Mouse (Mus musculus) hematopoietic stem cell, adult 5-6 weeks (primary cell): Measurements from ENCODE around the gene Ptx4. TPM values are rescaled to one million over a fixed set of nuclear protein-coding genes. Genes with fewer than 3 reads are reported as not detected.
A peak's percentile ranks its signal among the peaks of the same experiment; 100 is the strongest.
"Not testable (repeated sequence)": the region's sequence is repeated elsewhere in the genome, so short reads cannot be mapped to it uniquely, and the experiment has no call there.

Experiments
- ATAC-seq, 2 experiments: fragments of 125-278 bp in 1 of 2; replicated peaks in 1 of 2; 2 replicates each; pipeline ENCODE4 v1.8.0; 2016 to 2017; ENCODE audit warnings: inconsistent platforms in 2 of 2, mild to moderate bottlenecking in 2 of 2, moderate number of reproducible peaks in 2 of 2, low read depth in 1 of 2, moderate TSS enrichment in 1 of 2; ENCODE audit not compliant: low FRiP score in 2 of 2, poor library complexity in 2 of 2, severe bottlenecking in 2 of 2, insufficient read depth in 1 of 2, low TSS enrichment in 1 of 2
- total RNA-seq: library from RNA; stranded (forward); fragments of 172-1452, 232-1000 nt; gene quantifications from 2 replicates; pipeline ENCODE4 v1.2.3, GENCODE M21; 2017

Gene Ptx4
- total RNA-seq, 1 experiment from 2014 or later = 0.40 TPM

DNA sequence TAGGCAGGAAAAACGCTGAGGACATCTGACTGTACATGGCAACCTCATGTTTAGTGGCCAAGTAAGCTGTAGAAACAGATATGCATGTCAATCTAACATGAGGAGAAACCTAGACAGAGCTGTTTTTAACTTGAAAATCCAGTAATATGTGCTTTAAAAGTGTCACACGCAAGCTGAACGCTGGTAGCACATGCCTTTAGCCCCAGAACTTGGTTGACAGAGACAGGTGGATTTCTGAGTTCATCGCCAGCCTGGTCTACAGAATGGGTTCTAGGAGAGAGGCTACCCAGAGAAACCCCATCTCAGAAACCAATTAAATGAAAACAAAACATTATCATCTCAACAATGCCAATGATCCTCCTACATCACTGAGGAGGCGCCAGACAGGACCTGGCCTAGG lies 9.3 kb upstream of the Ptx4 start:
- ATAC-seq = no peak

DNA sequence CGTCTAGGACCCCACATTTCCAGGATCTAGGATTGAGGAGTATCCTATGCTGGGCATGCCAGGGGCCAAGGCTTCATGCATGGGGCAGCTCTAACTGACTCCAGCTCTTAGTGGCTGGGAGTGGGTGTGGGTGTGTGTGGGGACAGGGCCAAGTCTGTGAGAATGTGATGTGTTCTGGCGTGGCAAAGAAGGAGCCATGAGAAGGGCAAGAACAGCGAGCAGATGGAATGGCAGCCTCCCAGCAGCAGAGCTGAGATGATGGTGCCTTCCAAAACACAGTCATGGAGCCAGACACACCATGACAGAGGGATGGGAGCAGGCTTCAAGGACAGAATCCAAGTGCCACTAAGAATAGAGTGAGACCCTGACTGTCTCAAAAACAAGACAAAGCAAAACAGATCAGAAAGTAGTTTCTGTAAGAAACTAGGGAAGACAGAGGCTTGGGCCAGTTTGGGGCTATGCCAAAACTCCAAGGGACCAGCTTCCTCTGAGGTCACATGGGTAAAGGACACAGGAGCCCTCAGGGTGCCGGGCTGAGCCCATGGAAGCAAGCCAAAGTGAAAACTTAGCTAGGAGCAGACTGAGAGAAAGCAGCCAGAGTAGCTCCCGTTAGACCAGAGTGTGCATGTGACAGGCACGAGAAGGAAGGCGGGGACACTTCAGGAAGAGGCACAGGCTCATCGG lies 8.7 kb upstream of the Ptx4 start:
- ATAC-seq = no peak

DNA sequence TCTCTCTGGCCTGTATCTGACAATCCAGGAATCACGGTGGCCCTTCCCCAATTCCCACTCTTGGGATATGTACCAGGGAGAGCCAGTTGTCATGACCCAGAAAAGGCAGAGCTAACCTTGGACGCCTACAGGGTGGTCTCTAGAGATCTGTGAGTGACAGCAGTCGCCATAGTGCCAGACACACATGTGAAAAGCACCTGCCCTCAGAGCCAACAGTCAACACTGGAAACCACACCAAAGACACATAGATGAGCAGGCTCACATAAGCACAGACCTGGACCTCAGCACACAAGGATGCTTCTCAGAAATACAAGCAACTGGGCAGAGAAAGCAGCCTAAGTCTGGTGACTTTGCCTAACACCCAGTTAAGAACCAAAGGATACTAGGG lies 8.1 kb upstream of the Ptx4 start:
- no peak for ATAC-seq

DNA sequence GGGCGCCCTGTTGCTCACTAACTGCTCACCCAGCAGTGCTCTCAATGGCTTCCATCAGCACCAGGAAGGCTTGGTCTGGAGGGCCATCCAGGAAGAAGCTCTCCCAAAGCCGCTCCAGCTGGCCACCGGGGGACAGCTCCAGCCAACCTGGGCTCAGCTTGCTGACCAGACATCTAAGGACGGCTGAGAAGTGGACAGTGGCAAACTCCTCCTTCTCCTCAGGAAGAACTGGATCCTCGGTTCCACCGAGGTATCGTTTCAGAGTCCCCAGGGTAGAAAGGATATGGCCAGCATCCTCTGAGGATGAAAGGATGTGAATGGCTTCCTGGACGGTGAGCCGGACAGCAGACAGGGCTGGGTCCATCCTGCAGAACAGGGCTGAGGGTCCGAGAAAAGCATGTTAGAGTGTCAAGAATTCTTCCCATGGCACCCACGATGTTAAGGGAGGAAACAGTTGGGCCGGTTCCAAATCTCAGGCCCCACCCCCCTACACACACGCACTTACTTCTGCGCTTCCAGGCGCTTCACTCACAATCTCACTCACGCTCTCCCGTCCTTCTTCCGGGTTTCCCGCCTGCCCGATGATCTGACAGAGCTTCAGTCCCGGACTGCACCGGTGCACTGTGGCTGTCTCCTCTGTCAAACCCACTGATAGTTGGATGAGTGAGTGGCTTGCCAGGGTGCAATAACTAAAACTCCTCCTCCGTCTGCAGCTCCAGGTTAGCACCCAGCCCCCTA lies 5.5 kb upstream of the Ptx4 start:
- peak; percentile 19 to 37 for ATAC-seq

DNA sequence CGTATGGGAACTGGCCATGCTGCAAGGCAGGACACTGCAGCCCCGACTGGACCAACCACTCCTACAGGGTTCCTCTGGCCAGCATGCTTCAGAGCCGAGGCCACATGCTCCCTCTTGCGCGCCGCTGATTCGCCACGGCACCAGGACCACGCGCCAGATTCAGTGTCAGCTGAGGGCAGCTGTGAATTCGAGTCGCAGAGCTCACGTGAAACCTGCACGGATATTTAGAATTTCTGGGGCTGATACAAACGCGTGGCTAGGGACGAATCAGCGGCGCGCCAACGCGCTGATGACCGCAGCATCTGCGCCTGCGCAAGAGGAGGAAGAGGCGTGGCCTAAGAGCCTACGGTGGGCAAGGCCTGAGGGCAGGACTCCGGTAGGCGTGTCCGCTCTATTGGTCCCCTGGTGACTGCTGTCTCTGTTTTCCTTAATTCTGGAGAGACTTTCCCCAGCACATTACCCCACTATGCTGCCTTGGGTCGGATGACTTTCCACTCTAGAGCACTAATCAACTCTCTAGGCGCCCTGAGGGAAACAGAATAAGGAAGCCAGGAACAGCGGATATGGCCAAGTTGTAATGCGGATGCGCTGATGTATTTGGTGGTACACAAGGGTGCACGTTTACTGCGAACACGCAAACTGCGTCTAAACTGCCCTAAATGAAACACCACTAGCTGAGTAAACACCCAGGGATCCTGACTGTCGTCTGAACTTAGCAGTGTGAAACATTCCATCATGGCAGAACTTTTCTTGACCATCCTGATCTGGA lies 4.7 kb upstream of the Ptx4 start, which contains the start of gene Telo2:
Telo2 (minus strand) TSS at position 304 of the 769 bp plus-strand sequence.
- ATAC-seq = peak; percentile 89 to 92

DNA sequence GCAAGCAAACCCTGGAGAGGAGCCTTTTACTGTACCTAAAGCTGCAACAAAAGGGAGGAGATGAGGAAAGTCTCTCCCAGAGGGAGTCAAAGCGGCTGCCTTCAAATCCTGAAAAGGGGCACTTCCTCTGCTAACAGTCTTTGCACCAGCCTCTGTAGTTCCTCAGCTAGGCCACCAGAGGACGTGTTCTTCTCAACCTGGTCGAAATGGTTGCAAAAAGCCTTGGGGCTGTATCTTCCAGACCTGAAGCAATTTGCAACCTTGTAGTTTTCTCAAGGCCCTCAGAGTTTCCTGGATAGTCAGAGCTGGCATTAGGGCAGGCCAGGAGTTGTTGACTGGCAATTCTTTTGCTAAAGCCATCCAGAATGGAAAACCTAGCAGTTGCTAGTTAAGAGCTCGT lies 3.3 kb upstream of the Ptx4 start:
- ATAC-seq = no peak

DNA sequence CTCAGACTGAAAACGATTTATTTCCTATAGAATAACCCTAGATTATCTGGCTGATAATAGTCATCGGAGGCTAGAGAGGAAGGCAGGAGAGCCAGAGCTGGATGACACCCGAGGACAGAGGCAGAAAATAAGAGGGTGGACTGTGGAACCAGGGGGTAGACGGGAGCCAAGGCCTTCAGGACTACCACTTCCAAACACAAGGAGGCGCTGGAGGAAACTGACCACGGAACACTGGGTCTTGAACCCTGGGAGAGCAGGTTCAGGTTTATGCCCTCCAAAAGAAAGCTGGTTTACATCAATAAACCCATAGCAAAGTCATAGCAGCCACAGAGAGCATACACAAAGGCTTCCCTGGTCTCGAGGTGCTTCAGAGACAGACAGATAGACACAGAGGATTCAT lies 3.4 kb downstream of the Ptx4 start:
- no peak for ATAC-seq

DNA sequence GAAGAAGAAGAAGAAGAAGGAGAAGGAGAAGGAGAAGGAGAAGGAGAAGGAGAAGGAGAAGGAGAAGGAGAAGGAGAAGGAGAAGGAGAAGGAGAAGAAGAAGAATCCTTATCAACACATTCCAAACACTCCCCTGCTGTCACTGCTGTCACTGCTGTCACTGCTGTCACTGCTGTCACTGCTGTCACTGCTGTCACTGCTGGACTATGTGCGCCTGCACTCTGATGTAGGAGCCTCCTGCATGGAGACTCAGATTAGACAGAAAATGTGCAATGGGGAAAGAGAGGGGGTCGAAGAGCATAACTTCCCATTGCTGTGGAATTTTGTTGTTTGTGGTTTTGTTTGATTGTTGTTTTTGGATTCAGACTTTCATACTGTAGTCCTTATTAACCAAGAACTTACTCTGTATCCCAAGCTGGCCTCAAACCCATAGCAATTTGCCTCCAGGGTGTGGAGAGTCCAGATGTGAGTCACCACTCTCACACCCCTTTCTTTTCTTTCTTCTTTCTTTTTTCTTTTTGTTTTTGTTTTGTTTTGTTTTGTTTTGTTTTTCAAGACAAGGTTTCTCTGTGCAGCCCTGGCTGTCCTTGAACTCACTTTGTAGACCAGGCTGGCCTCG lies 5.0 kb downstream of the Ptx4 start:
- ATAC-seq = not testable (repeated sequence)

DNA sequence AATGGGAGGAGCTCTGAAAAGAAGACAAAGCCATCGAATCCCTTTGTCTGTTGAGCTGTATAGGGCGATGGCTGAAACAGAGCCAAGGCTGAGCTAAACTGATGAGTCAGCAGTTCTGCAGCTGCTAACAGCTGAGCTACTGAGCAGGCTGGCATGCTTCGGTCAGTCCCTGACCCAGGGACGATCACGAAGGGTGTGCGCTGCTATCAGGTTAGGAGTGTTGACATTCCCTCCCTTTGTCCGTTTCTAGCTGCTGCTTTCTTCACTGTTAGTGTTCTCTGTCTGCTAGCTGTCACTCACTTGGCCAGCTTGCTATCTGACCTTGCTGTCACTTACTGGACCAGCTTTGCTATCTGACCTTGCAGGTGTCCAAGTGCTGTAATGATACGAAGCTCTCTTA lies 6.5 kb downstream of the Ptx4 start:
- peak; percentile 21 to 27; a peak in 2 of 4 replicates for ATAC-seq

DNA sequence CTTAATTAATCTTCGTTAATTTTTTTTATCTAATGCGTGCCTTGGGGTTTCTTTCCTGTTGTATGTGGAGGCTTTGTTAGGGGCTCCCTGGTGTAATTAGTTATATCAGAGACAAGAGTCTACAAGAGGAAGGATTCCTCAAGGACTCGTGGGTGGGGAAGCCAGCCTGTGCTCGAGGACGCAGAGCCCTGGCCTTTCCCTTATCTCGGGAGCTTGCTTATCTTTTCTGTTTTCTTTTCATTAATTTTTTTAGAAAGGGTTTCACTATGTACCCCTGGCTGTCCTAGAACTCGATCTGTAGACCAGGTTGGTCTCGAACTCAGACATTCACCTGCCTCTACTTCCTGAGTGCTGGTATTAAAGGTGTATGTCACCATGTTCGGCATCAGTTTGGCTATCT lies 7.1 kb downstream of the Ptx4 start:
- ATAC-seq = no peak

DNA sequence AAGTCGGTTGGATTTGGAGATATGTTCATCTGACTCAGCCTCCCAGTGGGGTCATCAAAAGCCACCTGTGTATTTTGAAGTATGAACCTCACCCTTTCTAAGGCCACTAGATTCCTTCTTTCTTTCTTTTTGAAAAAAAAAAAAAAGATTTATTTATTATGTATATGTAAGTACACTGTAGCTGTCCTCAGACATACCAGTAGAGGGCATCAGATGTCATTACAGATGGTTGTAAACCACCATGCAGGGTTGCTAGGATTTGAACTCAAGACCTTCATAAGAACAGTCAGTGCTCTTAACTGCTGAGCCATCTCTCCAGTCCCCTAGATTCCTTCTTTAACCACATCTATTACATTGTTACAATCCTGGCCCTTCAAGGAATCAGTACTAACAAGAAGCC lies 9.5 kb downstream of the Ptx4 start:
- no peak for ATAC-seq

DNA sequence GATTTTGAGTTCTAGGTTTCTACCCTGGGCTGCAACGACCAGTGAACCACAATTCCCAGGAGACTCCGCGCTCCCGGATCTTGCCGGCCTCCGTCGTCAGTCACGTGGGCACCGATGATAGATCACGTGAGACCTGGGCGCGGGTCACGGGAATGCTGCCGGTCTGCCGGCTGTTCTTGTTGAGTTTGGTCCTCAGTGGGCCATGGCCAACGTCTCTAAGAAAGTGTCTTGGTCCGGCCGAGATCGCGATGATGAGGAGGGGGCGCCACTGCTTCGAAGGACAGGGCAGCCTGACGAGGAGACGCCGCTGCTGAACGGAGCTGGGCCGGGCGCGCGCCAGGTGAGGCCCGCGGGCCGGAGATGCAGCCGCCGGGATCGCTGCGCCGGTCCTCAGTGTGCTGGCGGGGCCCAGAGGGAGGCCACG lies 12.7 kb downstream of the Ptx4 start, which contains the start of gene Clcn7:
Clcn7 (plus strand) TSS at position 117 of the 424 bp plus-strand sequence.
- peak; percentile 90 to 94 for ATAC-seq

DNA sequence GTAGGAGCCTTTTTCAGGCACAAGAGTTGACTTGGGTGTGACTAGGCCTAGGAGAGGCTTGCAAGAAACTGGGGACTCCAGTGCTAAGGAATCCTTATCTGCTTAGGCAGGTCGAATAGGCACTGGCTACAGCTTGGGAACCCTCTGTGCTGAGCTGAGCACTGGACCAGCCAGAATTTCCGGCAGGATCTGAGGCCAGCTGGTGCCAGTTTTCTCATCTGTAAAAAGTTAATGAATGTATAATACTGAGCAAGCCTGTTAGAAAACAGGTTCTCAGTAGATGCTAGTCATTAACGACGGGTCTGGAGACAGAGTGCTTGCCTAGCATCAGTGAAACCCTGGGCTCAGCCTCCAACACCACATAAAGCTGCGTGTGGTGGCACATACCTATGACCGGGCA lies 15.1 kb downstream of the Ptx4 start:
- no peak for ATAC-seq

DNA sequence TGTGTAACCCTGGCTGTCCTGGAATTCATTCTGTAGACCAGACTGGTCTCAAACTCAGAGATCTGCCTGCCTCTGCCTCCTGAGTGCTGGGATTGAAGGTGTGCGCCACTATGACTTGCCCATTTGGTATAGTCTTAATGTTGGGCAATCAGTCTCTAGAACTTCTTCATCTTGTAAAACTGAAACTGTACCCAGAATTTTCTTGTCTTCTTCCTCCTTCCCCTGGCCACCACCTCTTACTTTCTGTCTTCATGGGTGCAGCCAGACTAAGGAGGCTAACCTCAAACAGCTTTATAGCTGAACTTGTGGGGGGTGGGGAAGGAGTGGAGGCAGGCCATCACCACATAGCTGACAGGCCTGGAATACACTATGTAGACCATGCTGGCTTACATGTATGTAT lies 18.2 kb downstream of the Ptx4 start:
- no peak for ATAC-seq

DNA sequence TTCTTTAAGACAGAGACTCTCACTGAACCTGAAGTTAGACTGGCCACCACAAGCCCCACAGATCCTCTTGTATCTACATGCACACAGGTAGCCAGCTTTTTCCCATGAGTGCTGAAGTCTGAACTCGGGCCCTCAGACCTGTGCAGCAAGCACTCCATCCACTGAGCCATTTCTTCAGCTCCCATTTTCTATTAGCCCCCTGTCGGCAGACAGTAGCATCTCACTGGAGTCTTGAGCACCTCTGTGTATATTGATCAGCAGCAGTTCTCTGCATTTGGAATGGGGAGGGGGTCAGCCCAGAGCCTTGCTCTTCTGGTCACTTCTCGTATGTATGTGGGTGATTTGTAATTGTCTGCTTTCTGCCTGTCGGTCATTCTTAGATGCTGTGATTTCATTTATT lies 19.4 kb downstream of the Ptx4 start:
- ATAC-seq = no peak

DNA sequence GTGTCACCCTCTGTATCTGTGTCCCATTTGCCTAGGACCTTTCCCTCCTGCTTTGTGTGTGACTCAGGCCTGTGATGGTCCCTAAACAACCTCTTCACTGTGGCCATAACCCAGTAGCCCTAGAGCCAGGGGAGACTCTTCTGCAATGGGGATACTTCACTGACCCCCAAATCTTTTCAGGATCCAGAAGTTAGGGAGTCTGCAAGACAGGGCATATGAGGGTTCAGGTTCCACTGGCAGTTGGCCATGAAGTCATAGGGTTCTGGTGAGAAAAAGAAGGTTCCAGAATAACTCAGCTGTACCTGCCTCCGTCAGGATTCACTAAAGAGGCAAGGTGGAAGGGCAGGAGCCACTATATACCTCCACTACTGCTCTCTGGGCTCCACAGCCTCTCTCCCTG lies 41.6 kb downstream of the Ptx4 start, which contains the start of gene Ccdc154:
Ccdc154 (plus strand) TSS at position 301 of the 400 bp plus-strand sequence.
- no peak for ATAC-seq

DNA sequence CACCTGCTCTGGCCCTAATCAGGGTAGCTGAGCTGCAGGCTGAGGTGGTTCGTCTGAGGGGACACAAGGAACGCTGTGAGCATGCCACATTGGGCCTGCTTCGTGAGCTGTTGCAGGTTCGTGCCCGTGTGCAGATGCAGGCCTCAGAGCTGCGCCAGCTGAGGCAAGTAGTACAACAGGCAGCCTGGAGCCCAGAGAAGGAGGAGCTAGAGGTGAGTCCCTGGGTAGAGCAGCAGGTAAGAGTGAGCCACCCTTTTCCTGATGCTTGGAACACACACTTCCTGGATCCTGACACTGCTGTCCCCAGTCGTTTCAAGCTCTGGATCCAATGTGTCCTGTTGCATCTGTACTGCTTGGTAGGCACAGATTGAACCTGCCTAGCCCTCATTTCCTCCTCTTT lies 42.8 kb downstream of the Ptx4 start:
- no peak for ATAC-seq

DNA sequence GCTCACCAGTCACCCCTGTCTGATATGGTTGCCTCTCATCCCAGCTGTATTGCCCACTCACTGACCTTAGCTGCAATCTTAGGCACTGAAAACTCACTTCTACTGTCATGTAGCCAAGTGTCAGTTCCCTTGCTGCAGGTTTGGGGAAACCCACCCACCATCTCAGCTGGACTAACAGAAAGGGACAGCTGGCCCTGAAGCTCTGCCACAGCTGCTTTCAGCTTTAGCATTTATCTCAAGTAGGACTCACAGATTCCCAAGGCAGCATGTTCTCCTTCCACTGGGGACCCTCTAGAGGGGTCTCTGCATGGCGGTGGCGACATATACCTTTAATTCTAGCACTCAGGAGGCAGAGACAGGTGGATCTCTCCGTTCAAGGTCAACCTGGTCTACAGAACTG lies 44.2 kb downstream of the Ptx4 start:
- no peak for ATAC-seq
